Mouse (Mus musculus) MEL (cell line): ENCODE data around the gene Ccna1. TPM values are rescaled to one million over a fixed set of nuclear protein-coding genes. Genes with fewer than 3 reads are reported as not detected.

Experiments
- DNase-seq: peaks from one replicate; pipeline ENCODE4 v3.0.0; 2011; ENCODE audit warnings: low read depth, low spot score
- H3K27ac ChIP-seq: 2 replicates; pipeline ENCODE4 v1.5.1; 2012; ENCODE audit warnings: low read depth, mild to moderate bottlenecking, control low read depth, low read length, moderate library complexity; ENCODE audit not compliant: control insufficient read depth
- H3K27me3 ChIP-seq, 2 experiments: fragments of 150-350 bp in 1 of 2; sonication (generic) in 1 of 2; 2 replicates each; pipeline ENCODE4 v1.6.1; 2012; ENCODE audit warnings: low read length in 2 of 2, mild to moderate bottlenecking in 2 of 2, improper control_type of control experiment in 1 of 2, moderate library complexity in 1 of 2; ENCODE audit not compliant: insufficient read depth in 2 of 2, control insufficient read depth in 1 of 2
- H3K36me3 ChIP-seq, 2 experiments: 2 replicates each; pipeline ENCODE4 v1.6.1; 2012 to 2014; ENCODE audit warnings: low read length in 2 of 2, improper control_type of control experiment in 1 of 2, inconsistent platforms in 1 of 2, mild to moderate bottlenecking in 1 of 2; ENCODE audit not compliant: insufficient read depth in 2 of 2, control insufficient read depth in 1 of 2
- H3K4me1 ChIP-seq, 2 experiments: fragments of 150-350 bp in 1 of 2; sonication (generic) in 1 of 2; 2 replicates each; pipeline ENCODE4 v1.6.1; 2012; ENCODE audit warnings: low read length in 2 of 2, improper control_type of control experiment in 1 of 2, mild to moderate bottlenecking in 1 of 2; ENCODE audit not compliant: insufficient read depth in 2 of 2, control insufficient read depth in 1 of 2
- H3K4me3 ChIP-seq, 2 experiments: fragments of 150-350 bp in 1 of 2; sonication (generic) in 1 of 2; 2 replicates each; pipeline ENCODE4 v1.5.1; 2012; ENCODE audit warnings: low read depth in 2 of 2, low read length in 2 of 2, mild to moderate bottlenecking in 2 of 2, moderate library complexity in 2 of 2, control low read depth in 1 of 2, improper control_type of control experiment in 1 of 2; ENCODE audit not compliant: control insufficient read depth in 1 of 2, insufficient read depth in 1 of 2
- H3K79me2 ChIP-seq: 2 replicates; pipeline ENCODE4 v1.6.1; 2012; ENCODE audit warnings: mild to moderate bottlenecking, low read length, moderate library complexity; ENCODE audit not compliant: control insufficient read depth, poor library complexity, insufficient read depth
- H3K9ac ChIP-seq: 2 replicates; pipeline ENCODE4 v1.6.1; 2012; ENCODE audit warnings: low read depth, mild to moderate bottlenecking, control low read depth, low read length, moderate library complexity; ENCODE audit not compliant: control insufficient read depth, poor library complexity, severe bottlenecking
- H3K9me3 ChIP-seq: fragments of 150-350 bp; sonication (generic); replicated peaks from 2 replicates; pipeline ENCODE4 v1.6.1; 2012; ENCODE audit warnings: mild to moderate bottlenecking, low read length, improper control_type of control experiment, moderate library complexity; ENCODE audit not compliant: insufficient read depth
- BHLHE40 ChIP-seq: IDR thresholded peaks from 2 replicates; pipeline ENCODE4 v1.6.1; 2012; ENCODE audit warnings: low read depth, mild to moderate bottlenecking, inconsistent platforms, low read length, improper control_type of control experiment, borderline replicate concordance
- CHD1 ChIP-seq: IDR thresholded peaks from 2 replicates; pipeline ENCODE4 v1.6.1; 2012; ENCODE audit warnings: low read depth, mild to moderate bottlenecking, inconsistent platforms, low read length, improper control_type of control experiment
- CHD2 ChIP-seq: IDR thresholded peaks from 2 replicates; pipeline ENCODE4 v1.6.1; 2011; ENCODE audit warnings: low read length, improper control_type of control experiment
- CTCF ChIP-seq, 3 experiments: IDR thresholded peaks in 2 of 3; conservative IDR thresholded peaks in 1 of 3; 2 replicates each; pipeline ENCODE4 v1.5.1; 2011 to 2012; ENCODE audit warnings: low read length in 3 of 3, low read depth in 2 of 3, mild to moderate bottlenecking in 2 of 3, improper control_type of control experiment in 1 of 3, inconsistent platforms in 1 of 3, mixed read lengths in 1 of 3, moderate library complexity in 1 of 3; ENCODE audit not compliant: control insufficient read depth in 1 of 3, insufficient read depth in 1 of 3, poor library complexity in 1 of 3, severe bottlenecking in 1 of 3
- ELF1 ChIP-seq: IDR thresholded peaks from 2 replicates; pipeline ENCODE4 v1.6.1; 2014; ENCODE audit warnings: low read depth, mild to moderate bottlenecking, inconsistent platforms, low read length, improper control_type of control experiment, moderate library complexity
- EP300 ChIP-seq, 2 experiments: IDR thresholded peaks; 2 replicates each; pipeline ENCODE4 v1.6.1; 2011; ENCODE audit warnings: improper control_type of control experiment in 2 of 2, low read length in 2 of 2, low read depth in 1 of 2, mild to moderate bottlenecking in 1 of 2
- ETS1 ChIP-seq: IDR thresholded peaks from 2 replicates; pipeline ENCODE4 v1.6.1; 2012; ENCODE audit warnings: low read depth, mild to moderate bottlenecking, inconsistent platforms, low read length, improper control_type of control experiment, moderate library complexity
- GATA1 ChIP-seq: IDR thresholded peaks from 2 replicates; pipeline ENCODE4 v1.6.1; 2011; ENCODE audit warnings: low read depth, low read length, improper control_type of control experiment
- JUND ChIP-seq: IDR thresholded peaks from 2 replicates; pipeline ENCODE4 v1.6.1; 2011; ENCODE audit warnings: low read depth, mild to moderate bottlenecking, improper control_type of control experiment, low read length
- MAFK ChIP-seq: IDR thresholded peaks from 2 replicates; pipeline ENCODE4 v1.6.1; 2011; ENCODE audit warnings: low read depth, mild to moderate bottlenecking, low read length, improper control_type of control experiment, borderline replicate concordance
- MAZ ChIP-seq: IDR thresholded peaks from 2 replicates; pipeline ENCODE4 v1.6.1; 2012; ENCODE audit warnings: low read depth, mild to moderate bottlenecking, inconsistent platforms, low read length, improper control_type of control experiment
- MXI1 ChIP-seq: IDR thresholded peaks from 2 replicates; pipeline ENCODE4 v1.6.1; 2011; ENCODE audit warnings: mild to moderate bottlenecking, low read depth, low read length, improper control_type of control experiment
- MYC ChIP-seq: IDR thresholded peaks from 2 replicates; pipeline ENCODE4 v1.6.1; 2011; ENCODE audit warnings: low read depth, mild to moderate bottlenecking, low read length, improper control_type of control experiment, moderate library complexity
- POLR2A ChIP-seq, 2 experiments: IDR thresholded peaks; 2 replicates each; pipeline ENCODE4 v1.6.1; 2011 to 2012; ENCODE audit warnings: low read length in 2 of 2, mild to moderate bottlenecking in 2 of 2, control low read depth in 1 of 2, improper control_type of control experiment in 1 of 2, low read depth in 1 of 2, moderate library complexity in 1 of 2; ENCODE audit not compliant: control insufficient read depth in 1 of 2, insufficient read depth in 1 of 2, poor library complexity in 1 of 2
- POLR2AphosphoS5 ChIP-seq: IDR thresholded peaks from 2 replicates; pipeline ENCODE4 v1.6.1; 2012; ENCODE audit warnings: low read depth, borderline replicate concordance, mild to moderate bottlenecking, inconsistent platforms, low read length, moderate library complexity, mixed read lengths
- RAD21 ChIP-seq: IDR thresholded peaks from 2 replicates; pipeline ENCODE4 v1.6.1; 2011; ENCODE audit warnings: mild to moderate bottlenecking, low read depth, low read length, improper control_type of control experiment
- RCOR1 ChIP-seq: IDR thresholded peaks from 2 replicates; pipeline ENCODE4 v1.6.1; 2012; ENCODE audit warnings: low read depth, mild to moderate bottlenecking, inconsistent platforms, low read length, improper control_type of control experiment
- SIN3A ChIP-seq: IDR thresholded peaks from 2 replicates; pipeline ENCODE4 v1.6.1; 2012; ENCODE audit warnings: low read length, improper control_type of control experiment, inconsistent platforms
- SMC3 ChIP-seq: IDR thresholded peaks from 2 replicates; pipeline ENCODE4 v1.6.1; 2011; ENCODE audit warnings: low read depth, low read length, improper control_type of control experiment
- TAL1 ChIP-seq: IDR thresholded peaks from 2 replicates; pipeline ENCODE4 v1.6.1; 2012; ENCODE audit warnings: mild to moderate bottlenecking, inconsistent platforms, low read length, moderate library complexity, mixed read lengths
- TCF12 ChIP-seq: IDR thresholded peaks from 2 replicates; pipeline ENCODE4 v1.6.1; 2014; ENCODE audit warnings: low read depth, mild to moderate bottlenecking, inconsistent platforms, low read length, improper control_type of control experiment, moderate library complexity
- USF2 ChIP-seq, 2 experiments: IDR thresholded peaks; 2 replicates each; pipeline ENCODE4 v1.6.1; 2011 to 2012; ENCODE audit warnings: improper control_type of control experiment in 2 of 2, low read length in 2 of 2, borderline replicate concordance in 1 of 2, inconsistent platforms in 1 of 2, low read depth in 1 of 2, mild to moderate bottlenecking in 1 of 2; ENCODE audit not compliant: insufficient read depth in 1 of 2
- ZC3H11A ChIP-seq: IDR thresholded peaks from 2 replicates; pipeline ENCODE4 v1.6.1; 2012; ENCODE audit warnings: low read depth, mild to moderate bottlenecking, inconsistent platforms, low read length, improper control_type of control experiment
- ZMIZ1 ChIP-seq: IDR thresholded peaks from 2 replicates; pipeline ENCODE4 v1.6.1; 2012; ENCODE audit warnings: low read depth, mild to moderate bottlenecking, inconsistent platforms, low read length, improper control_type of control experiment, moderate library complexity
- polyA plus RNA-seq, 2 experiments: library from polyadenylated mRNA; stranded (reverse) in 1 of 2; unstranded in 1 of 2; fragments of >175 nt in 1 of 2; fragments of >200 nt in 1 of 2; gene quantifications; 2 replicates each; pipeline versions ENCODE4 v1.2.1 to v1.2.4; 2012; ENCODE audit warnings: low replicate concordance in 2 of 2, low read depth in 1 of 2; ENCODE audit not compliant: insufficient read length in 2 of 2, insufficient read depth in 1 of 2, missing spikeins in 1 of 2
- total RNA-seq: library from RNA; depleted of rRNA; stranded (reverse); fragments of 300-350 nt; gene quantifications from 2 replicates; pipeline ENCODE4 v1.2.3, GENCODE M21; 2012

Gene Ccna1
- total and polyA plus RNA-seq, 3 experiments = not detected

- no peaks in the 10 kb centered on the region for H3K36me3 ChIP-seq
- H3K9me3 ChIP-seq = no peaks in the 10 kb centered on the region
- H3K9ac ChIP-seq = no peak overlapping the region
- TF ChIP-seq ELF1 = no peak
- peak; percentile 95 for TF ChIP-seq GATA1
- TF ChIP-seq RAD21 = peak; percentile 61
- TF ChIP-seq CTCF (IDR thresholded peaks at IDR 0.05 in 2 of 3, conservative IDR thresholded peaks at IDR 0.05 in 1 of 3; ENCODE audit: control insufficient read depth in 1 of 3, insufficient read depth in 1 of 3, low read depth in 2 of 3, low read length in 3 of 3, poor library complexity in 1 of 3, severe bottlenecking in 1 of 3) = peak; percentile 74 to 97 (median 85)
- no peak for TF ChIP-seq BHLHE40
- TF ChIP-seq SMC3 = peak; percentile 82
- peak; percentile 36 for TF ChIP-seq ZC3H11A
- TF ChIP-seq, all 39 proteins: peak for 5
- Histone ChIP-seq H3K79me2 (no peaks in the 10 kb centered on the region), H3K27ac (no peak overlapping the region), H3K4me3 (no peak overlapping the region), H3K27me3 (no peaks in the 10 kb centered on the region; a peak in 2 of 4 replicates), H3K4me1 (no peaks in the 10 kb centered on the region)
- DNase-seq = peak; percentile 72
Measured at GRCm38 (mm10) chr3:55080055-55080454, 24.8 kb upstream of the Ccna1 start.

- no peaks in the 10 kb centered on the region; a peak in 2 of 4 replicates for H3K27me3 ChIP-seq
- TF ChIP-seq BHLHE40 (no peak), ELF1 (no peak), ZC3H11A (no peak), TAL1 (no peak), MYC (no peak), POLR2AphosphoS5 (no peak), ZMIZ1 (no peak), RCOR1 (no peak), POLR2A (IDR thresholded peaks at IDR 0.05; ENCODE audit: control insufficient read depth in 1 of 2, insufficient read depth in 1 of 2, low read depth in 1 of 2, low read length in 2 of 2, poor library complexity in 1 of 2) (no peak), USF2 (IDR thresholded peaks at IDR 0.05; ENCODE audit: borderline replicate concordance in 1 of 2, insufficient read depth in 1 of 2, low read depth in 1 of 2, low read length in 2 of 2) (no peak)
- TF ChIP-seq, all 39 proteins: peak for 0
- H3K9me3 ChIP-seq = no peaks in the 10 kb centered on the region
Measured at GRCm38 (mm10) chr3:55079619-55080018, 24.3 kb upstream of the Ccna1 start.

GRCm38 (mm10) chr3:55078233-55078632, 22.9 kb upstream of the Ccna1 start:
- no peaks in the 10 kb centered on the region; a peak in 2 of 4 replicates for H3K27me3 ChIP-seq
- no peaks in the 10 kb centered on the region for H3K36me3 ChIP-seq
- no peak for DNase-seq
- H3K27ac ChIP-seq = no peak overlapping the region
- no peak overlapping the region for H3K4me3 ChIP-seq
- H3K9ac ChIP-seq = no peak overlapping the region
- TF ChIP-seq CHD1 (no peak), ZC3H11A (no peak), ETS1 (no peak), CTCF (IDR thresholded peaks at IDR 0.05 in 2 of 3, conservative IDR thresholded peaks at IDR 0.05 in 1 of 3; ENCODE audit: control insufficient read depth in 1 of 3, insufficient read depth in 1 of 3, low read depth in 2 of 3, low read length in 3 of 3, poor library complexity in 1 of 3, severe bottlenecking in 1 of 3) (no peak), MYC (no peak), MAFK (no peak), MAZ (no peak), CHD2 (no peak), TCF12 (no peak), JUND (no peak), MXI1 (no peak), EP300 (IDR thresholded peaks at IDR 0.05; ENCODE audit: low read depth in 1 of 2, low read length in 2 of 2) (no peak), GATA1 (no peak), ZMIZ1 (no peak), SIN3A (no peak)
- no peaks in the 10 kb centered on the region for H3K79me2 ChIP-seq
- no peaks in the 10 kb centered on the region for H3K4me1 ChIP-seq
- H3K9me3 ChIP-seq = no peaks in the 10 kb centered on the region

More at GRCm38 (mm10) chr3:55079619-55080018, 24.3 kb upstream of the Ccna1 start:
- no peaks in the 10 kb centered on the region for H3K4me1 ChIP-seq
- H3K36me3 ChIP-seq = no peaks in the 10 kb centered on the region
- no peak overlapping the region for H3K9ac ChIP-seq
- H3K4me3 ChIP-seq = no peak overlapping the region
- H3K27ac ChIP-seq = no peak overlapping the region
- H3K79me2 ChIP-seq = no peaks in the 10 kb centered on the region
- DNase-seq = no peak
